Mouse (Mus musculus) left cerebral cortex, adult 6 months (tissue): Measurements from ENCODE around the gene Lmbrd1. TPM values are rescaled to one million over a fixed set of nuclear protein-coding genes. Genes with fewer than 3 reads are reported as not detected.

ENCODE experiments used
- long read RNA-seq, 2 experiments: library from polyadenylated mRNA; unstranded; transcript quantifications; one replicate each; pipeline ENCODE4 v2.0.0; 2019 to 2020
- polyA plus RNA-seq: library from polyadenylated mRNA; unstranded; fragments of <200 nt; fragmentation: Nextera tagmentation; gene quantifications from 2 replicates; pipeline ENCODE4 v1.2.3, GENCODE M21; 2021

Gene Lmbrd1
- 109 and 140 TPM in 2 replicates for polyA plus RNA-seq
- long read RNA-seq, experiment 1, full-length matches to known transcripts, result 525 of 662 reads
- long read RNA-seq, experiment 1, partial matches to known transcripts, result 55 of 662 reads
- long read RNA-seq, experiment 1, other reads (novel, unspliced or antisense), result 82 of 662 reads
- long read RNA-seq, experiment 2, full-length matches to known transcripts, result 113 of 206 reads
- long read RNA-seq, experiment 2, partial matches to known transcripts, result 29 of 206 reads
- long read RNA-seq, experiment 2, other reads (novel, unspliced or antisense), result 64 of 206 reads

GRCm38 (mm10) chr1:24678205-24678917 lies at the start of gene Lmbrd1:
Gene Lmbrd1, plus strand, starts transcription at chr1:24678630.

Other genes with a start within 250 kb of the Lmbrd1 start
- gene Col19a1, start 91.2 kb upstream of the Lmbrd1 start, polyA plus RNA-seq, result 1.3 TPM in 2 replicates